Mouse (Mus musculus): ENCODE data around the gene Zyx.

The Zyx gene

GRCm38 (mm10) chr6:42391796-42392330 is 42.4 kb downstream of the Zyx start:
- ATAC-seq (ENCODE audit: insufficient number of reproducible peaks, low FRiP score, low TSS enrichment): no peak

- peak; percentile 52 for ATAC-seq (ENCODE audit: insufficient number of reproducible peaks, low FRiP score, low TSS enrichment)
These were observed 46.8 kb downstream of the Zyx start for GRCm38 (mm10) chr6:42395960-42396809.

- no peak for ATAC-seq (ENCODE audit: insufficient number of reproducible peaks, low FRiP score, low TSS enrichment)
These were observed 47.7 kb downstream of the Zyx start for GRCm38 (mm10) chr6:42397041-42397657.

- ATAC-seq (ENCODE audit: insufficient number of reproducible peaks, low FRiP score, low TSS enrichment): no peak
These were observed 48.9 kb downstream of the Zyx start for GRCm38 (mm10) chr6:42398285-42398684.

- ATAC-seq (ENCODE audit: insufficient number of reproducible peaks, low FRiP score, low TSS enrichment): no peak
These were observed 49.6 kb downstream of the Zyx start for GRCm38 (mm10) chr6:42398998-42399397.

- no peak for ATAC-seq (ENCODE audit: insufficient number of reproducible peaks, low FRiP score, low TSS enrichment)
These were observed 50.5 kb downstream of the Zyx start, which contains the start of gene Tas2r143 for GRCm38 (mm10) chr6:42399938-42400337. Tas2r143 (plus strand) TSS chr6:42400238.

GRCm38 (mm10) chr6:42405134-42405533 is 55.7 kb downstream of the Zyx start, which contains the start of gene Tas2r135:
Tas2r135 (plus strand) TSS chr6:42405434.
- no peak for ATAC-seq (ENCODE audit: insufficient number of reproducible peaks, low FRiP score, low TSS enrichment)
